Mouse (Mus musculus): ENCODE measurements around the gene Gm9573.

GRCm38 (mm10) chr17:35633992-35634391 lies 7.6 kb upstream of the Gm9573 start:
- TF ChIP-seq CTCF (IDR thresholded peaks at IDR 0.05; ENCODE audit: low read depth) (peak; percentile 80), EP300 (optimal IDR thresholded peaks at IDR 0.05) (no peak)

All from stomach, postnatal 0 days (tissue).